Mouse (Mus musculus) mature B cell (primary cell): Measurements from ENCODE around the gene Arhgef2.

Source experiments
- in situ Hi-C: fragments of 300-500 bp; cut with MboI; formaldehyde crosslinking; loops from 2 replicates; pipeline ENCODE4 v1.14.3; 2019

Gene Arhgef2

DNA sequence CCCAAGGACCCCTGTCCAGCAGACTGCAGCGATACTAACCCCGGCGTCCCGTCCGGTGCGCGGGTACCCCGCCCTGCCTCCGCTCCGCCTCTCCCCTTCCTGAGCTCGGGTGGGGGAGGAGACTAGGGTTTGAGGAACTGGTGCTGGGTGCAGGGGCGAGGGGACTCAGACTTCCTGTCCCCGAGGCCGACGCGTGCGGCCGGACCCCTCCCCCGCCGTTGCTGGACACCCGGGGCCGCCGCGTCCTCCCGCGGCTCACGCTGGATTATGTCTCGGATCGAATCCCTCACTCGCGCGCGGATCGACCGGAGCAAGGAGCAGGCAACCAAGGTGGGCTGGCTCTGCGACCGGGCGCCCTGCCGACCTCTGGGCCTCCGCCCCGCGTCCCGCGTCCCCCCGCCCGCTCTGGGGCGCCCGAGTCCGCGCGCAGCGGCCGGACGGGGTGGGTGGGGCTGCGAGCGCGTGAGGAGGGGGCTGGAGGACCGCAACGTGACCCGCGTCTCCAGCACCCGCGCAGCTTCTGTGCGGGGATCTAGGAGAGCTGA, 15.3 kb downstream of the Arhgef2 start:
- in situ Hi-C loops, result no loop called here

DNA sequence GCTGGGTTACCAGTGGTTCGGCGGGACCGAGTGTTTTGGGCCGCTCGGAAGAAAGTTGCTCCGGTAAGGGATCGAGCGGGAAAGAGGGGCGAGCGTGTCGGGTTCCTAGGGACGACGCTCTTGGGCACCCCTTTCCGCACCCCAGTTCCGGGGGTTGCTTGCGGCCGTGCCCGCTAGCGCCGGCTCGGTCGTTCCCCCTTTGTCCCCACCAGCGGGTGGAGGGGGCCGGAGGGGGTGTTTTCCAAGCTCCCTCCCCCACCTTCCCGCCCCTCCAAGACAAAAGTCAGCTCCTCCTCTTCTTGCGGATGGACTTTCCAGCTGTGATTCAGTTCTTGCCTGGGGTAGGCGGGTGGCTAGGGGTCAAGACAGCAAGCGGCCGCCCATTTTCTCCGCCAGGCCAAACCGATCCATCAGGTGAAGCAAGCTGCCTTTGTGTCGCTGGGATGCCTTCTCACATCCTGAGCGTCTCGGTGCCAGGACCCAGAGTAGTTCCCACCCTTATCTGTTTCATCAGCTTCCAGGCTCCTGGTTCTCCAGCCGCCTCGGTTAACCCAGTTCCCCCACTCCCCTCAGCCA, 15.9 kb downstream of the Arhgef2 start:
- in situ Hi-C loops, result no loop called here

DNA sequence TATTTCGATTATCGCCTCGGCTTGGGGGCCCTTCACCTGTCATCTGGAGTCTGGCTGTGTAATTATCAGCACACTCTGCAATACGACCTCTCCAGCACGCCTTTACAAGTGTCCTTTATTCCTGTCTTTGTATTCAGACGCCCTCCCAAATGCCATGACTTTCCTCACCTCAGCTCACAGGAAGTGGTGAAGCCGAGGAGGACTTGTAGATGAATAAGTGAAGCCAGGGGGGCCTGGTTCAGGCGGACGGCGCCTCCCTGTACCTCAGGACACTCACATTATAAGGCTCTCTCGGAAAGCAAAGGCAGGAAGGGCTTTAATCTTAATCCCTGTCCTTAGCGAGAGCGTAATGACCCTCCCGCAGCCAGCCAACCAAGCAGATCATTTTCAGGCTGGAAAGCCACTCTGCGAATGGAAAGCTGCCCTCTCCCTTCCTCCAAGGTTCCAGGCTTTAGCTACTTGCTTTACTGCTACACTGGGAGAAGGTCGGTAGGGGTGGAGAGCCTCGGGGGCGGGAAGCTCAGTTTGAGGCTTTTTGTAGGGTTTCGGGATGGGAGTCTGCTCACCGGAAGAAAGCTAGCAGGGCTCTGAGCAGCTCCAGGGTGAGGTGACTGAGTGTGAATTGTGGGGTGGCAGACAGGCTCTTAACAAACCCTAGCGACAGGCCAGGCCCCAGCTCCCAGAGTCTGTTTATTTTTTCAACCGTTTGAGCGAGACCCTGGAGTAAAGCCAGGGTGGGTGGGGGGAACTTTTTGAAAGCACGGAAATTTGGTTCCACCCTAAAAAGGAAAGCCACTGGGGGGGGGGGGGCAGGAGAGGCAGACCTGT, 16.6 kb downstream of the Arhgef2 start:
- in situ Hi-C loops, result no loop called here

DNA sequence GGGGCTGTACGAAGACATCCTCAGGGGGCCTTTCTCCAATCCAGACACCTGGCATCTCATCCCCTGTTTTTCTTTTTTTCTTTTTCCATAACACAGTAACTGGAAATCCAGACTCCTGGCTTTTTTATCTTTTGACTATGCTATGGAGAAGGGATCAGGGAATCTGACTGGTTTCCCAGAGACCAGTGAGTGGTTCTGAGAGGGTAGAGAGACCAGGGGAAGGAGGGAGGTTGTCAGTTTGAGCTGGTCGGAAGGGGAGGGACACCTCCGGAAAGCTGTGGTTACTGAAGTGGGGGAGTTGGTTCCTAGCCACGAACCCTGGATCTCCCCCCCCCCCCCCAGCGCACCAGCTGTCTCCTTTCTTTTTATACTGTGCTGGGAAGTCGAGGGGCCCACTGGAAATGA, 17.2 kb downstream of the Arhgef2 start:
- in situ Hi-C loops, result no loop called here

DNA sequence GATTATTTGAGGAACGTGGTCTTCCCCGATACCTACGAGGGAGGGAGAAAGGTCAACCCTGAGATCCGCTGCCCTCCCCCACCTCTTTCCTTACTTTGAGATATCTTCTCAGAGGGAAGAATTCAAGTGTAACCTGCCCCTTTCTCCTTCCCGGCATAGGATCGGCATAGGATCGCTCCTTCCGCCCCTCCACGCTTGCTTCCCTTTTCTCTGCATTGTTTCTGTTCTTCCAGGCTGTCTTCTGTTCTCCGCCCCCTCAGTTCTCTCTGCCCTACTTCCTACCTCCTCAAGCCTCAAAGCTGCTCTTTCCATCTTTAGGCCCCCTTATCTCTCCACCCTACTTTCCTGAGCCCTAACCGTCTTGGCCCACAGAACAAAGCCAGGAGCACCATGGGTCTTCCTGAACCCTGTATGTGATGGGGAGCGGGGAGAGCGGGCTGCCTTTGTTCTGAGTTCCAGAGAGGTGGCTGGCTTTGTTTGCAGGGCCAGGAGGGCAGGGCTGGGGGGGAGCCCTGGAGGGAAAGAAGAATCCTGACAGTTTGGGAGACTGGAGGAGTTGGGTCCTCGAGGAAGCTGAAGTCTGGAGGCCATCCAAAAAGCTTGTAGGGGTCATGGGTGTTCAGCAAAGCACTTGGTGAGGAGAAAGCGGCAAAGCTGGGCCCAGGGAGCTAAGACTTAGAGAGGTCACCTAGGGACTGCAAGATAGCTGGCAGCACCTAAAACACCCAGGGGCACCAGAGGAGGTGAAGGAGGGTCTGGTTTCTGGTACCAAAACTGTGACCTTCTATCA, 17.8 kb downstream of the Arhgef2 start:
- in situ Hi-C loops, result no loop called here

DNA sequence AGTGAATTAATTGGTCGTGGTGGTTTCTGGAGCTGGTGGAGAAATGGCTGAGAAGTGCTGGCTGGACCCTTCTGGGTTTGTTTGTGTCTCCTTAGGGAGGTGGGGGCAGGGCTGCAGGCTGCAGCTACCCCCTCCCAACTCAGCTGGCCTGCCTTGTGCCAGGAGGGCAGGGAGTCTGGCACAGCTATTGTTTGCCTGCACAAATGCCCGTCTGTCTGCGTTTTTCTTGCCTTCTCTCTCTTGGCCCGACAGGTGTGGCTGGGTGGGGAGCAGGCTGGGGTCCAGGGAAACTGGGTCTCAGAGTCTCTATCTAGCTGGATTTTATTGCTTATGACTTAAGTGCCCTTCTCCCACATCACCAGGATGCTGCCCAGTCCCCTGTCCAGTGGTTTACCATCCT, 18.6 kb downstream of the Arhgef2 start:
- in situ Hi-C loops, result no loop called here

DNA sequence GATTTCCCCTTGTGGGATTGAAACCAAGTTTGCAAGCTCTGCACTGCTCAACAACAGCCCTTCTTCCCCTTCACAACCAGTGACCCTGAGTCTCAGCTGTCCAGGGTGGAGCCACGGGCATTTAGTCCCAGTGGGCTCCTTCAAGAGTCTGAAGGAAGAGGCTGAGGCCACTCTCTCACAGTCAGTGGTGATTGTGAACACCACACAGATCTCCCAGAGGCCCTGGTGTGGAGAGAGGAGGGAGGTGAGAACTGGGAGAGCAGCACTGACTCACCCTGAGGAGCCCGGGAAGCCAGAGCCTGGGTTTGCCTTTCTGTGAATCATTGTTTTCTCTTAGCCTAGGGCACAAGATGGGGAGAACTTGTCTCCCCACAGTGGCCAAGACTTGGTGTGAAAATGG, 19.2 kb downstream of the Arhgef2 start:
- in situ Hi-C loops, result no loop called here

DNA sequence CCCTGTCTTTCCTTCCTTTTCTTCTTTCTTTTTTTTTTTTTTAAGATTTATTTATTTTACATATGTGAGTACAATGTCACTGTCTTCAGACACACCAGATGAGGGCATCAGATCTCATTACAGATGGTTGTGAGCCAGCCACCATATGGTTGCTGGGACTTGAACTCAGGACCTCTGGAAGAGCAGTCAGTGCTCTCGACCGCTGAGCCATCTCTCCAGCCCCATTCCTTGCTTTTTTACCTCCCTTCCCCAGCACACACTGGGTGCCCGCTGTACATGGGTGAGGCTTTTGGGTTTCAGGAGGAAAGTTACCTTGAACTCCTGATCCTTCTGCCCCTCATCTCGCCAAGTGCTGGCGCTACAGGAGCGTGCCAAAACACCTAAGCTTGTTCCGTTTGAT, 19.8 kb downstream of the Arhgef2 start:
- in situ Hi-C loops, result no loop called here

DNA sequence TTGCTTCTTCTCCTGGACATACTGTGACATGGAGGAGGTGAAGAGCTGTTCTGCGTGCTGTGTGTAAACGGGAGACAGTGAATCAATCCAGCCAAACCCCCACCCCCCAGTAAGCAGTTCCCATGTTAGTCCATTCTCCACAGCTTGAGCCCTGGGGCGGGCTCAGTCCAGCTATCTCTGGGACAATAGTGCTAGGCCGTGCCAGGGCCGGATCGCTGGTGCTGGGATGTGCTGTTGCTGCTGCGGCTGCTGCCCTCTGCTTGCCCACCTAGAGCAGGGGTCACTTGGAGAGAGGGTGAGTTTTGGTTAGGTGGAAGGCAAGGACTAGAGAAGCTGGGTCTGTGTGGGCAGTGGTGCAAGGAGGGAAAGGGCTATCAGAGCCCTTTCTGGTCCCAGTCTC, 20.6 kb downstream of the Arhgef2 start:
- in situ Hi-C loops, result no loop called here

DNA sequence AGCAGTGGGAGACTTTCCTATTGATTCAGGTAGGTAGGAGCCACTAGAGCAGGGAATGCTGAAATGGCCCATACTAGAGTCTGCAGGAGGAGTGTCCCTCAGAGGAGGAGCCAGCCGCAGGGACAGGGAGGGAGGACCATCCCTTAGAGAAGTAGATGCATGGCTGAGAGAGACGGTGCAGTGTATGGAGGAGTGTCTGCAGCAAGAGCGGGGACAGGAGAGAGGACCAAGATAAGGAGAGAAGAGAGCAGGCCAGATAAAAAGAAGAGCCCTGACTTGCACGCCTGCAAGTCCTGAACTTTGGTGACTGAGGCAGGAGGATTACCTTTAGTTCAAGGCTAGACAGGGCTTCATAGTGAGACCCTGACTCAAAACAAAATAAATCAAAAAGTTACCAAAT, 21.3 kb downstream of the Arhgef2 start:
- in situ Hi-C loops, result no loop called here

DNA sequence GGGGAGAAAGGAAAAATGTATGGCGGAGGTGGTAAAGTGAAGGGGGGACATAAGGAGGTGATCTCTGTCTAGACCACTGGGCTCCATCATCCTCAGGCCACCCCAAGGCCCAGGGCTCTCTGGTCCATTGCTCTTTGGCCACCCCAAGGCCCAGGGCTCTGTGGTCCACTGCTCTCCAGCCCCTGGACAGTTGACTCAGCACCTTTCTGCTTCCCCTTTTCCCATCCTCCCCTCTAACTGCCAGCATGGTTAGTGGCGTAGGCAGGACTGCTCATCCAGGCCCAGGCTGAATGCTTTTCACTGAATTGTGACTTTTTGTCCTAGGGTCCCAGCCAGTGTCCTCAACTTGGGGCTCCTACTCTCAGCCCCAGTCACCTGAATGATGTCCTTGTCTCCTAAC, 21.8 kb downstream of the Arhgef2 start:
- in situ Hi-C loops, result no loop called here

DNA sequence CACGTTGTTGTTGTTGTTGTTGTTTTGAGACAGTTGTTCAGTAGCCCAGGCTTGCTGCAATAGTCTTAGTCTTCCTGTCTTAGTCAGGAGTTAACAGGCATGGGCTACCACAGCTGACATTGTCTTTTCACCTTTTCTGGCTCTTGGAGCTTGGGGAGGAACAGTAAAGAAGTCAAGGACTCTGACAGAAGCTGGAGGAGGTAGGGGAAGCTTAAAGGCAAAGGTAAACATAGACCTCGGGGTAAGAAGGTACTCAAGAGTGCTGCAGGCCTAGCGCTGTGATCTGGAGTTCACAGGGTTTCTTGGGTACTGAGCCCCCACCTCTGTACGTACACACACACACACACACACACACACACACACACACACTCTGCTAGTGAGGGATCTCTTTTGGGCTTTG, 23.0 kb downstream of the Arhgef2 start:
- in situ Hi-C loops, result no loop called here

DNA sequence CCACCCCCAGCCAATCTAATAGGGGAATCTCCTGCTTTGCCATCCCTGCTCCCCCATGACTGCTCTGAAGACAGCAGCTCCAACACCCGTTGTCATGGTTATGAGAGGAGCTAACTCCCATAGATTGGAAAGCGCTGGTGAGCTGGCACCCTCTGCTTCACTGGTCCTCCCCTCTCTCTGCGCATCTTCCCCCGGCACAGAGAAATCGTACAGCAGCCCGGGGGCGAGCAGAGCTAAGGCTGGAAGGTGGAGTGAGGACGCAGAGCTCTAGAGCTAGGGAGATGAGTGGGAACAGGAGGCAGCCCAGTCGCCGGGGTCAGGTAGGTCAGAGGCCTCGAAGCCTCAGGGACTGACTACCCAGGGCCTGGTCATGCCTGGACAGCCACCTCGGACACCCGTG, 23.5 kb downstream of the Arhgef2 start:
- in situ Hi-C loops, result no loop called here

DNA sequence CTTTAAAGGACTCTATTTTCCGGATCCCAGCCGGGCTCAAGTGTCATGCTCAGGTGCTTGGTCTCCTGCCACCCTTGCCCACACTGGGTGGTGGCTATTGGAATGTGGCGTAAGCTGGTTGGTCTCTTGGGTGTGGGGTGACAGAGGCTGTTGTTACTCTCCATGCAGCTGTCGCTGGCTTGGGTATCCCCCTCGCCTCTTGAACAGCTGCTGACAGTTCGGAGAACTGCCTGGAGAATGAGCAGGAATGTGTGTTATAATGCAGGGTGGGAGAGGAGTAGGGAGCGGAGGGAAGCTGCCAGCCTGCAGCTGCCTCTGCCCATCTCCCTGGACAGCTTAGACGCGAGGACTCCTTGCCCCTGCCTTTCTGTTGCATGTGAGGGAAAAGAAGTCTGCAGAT, 24.3 kb downstream of the Arhgef2 start:
- in situ Hi-C loops, result no loop called here

DNA sequence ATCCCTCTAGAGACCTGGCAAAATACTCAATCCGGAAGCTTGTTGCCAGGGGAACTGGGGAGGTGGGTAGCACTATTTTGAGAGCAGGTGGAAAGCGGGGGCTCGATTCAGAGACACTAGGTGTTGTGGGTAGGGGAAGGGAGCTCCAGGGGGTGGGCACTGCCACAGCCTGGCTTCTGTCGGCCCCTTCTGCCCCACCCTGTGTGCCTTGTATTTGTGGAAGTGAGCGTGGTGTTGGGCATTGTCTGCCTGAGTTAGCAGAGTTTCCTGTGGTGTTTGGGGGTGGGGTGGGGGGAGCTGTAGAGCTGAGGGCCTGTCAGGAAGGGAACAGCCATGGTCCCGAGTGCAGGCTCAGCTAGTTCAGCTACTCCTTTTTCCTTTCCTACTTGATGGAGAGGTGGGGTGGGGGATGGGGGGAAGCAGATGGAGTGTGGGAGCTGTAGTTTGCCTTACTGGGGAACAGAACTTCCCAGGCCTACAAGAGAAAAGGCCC, 25.1 kb downstream of the Arhgef2 start:
- in situ Hi-C loops, result no loop called here

DNA sequence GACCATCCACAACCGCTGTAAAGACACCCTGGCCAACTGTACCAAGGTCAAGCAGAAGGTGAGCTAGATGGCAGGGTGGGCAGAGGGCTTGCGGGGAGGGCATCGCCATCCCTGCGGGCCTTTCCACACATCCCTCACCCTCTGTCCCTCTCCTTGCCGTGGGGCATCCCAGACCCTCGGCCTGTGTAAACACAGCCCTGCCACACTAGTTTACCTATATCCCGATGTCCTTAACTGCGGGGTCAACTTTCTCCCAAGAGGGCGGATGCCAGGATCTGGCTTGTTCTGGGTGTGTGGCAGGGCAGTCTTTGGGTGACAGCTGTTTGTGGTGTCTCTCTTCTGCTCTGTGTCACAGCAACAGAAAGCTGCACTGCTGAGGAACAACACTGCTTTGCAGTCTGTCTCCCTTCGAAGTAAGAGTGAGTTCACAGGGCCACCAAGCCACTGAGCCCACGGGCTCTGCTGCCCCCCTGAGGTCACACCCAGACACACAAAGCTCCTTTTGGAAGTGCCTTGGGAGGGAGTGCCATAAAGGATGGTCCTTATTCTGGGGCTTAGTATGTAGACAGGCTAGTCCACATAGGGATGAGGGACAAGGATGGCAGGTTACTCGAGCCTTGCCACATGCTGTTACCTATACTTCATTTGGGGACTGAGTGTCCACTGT, 26.3 kb downstream of the Arhgef2 start:
- in situ Hi-C loops, result no loop called here

DNA sequence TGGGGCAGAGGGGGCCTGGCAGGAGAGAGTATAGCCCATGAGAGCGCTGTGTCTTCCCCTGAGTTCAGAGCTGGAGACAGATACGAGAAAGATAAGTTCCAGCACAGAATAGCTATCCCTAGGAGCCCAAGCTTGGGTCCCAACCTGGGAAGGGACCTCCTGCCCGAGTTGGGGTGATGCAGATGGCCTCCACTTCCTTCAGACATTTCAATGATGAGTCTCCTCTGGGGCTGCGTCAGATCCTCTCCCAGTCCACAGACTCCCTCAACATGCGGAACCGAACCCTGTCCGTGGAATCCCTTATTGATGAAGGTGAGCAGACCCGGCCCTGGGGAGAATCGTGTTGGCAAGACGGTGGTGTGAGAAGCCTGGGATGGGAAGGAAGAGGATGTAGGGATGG, 27.3 kb downstream of the Arhgef2 start:
- in situ Hi-C loops, result no loop called here

DNA sequence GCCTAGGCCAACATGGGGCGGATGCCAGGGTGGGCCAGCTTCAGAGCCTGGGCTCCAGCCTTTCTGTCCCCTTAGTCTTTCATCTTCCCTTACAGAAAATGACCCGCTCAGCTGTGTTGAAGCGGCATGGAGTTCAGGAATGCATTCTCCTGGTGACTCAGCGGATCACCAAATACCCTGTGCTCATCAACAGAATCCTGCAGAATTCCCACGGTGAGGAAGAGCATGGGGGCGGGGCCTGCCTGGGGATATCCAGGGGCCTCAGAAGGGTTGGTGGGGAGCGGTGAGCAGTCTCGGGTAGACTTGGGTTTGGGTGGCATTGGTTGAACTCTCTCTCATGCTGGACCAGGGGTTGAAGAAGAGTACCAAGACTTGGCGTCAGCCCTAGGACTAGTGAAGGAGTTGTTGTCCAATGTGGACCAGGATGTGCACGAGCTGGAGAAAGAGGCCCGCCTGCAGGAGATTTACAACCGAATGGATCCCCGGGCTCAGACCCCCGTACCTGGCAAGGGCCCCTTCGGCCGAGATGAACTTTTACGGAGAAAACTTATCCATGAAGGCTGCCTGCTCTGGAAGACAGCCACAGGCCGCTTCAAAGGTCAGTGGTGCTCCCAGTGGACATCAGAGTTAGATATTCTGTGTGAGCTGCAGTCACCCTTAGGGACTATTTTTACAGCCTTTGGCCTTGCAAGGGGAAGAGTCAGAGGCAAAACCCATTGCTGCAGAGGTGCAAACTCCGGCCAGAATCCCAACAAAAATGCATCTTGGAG, 29.9 kb downstream of the Arhgef2 start:
- in situ Hi-C loops, result no loop called here

DNA sequence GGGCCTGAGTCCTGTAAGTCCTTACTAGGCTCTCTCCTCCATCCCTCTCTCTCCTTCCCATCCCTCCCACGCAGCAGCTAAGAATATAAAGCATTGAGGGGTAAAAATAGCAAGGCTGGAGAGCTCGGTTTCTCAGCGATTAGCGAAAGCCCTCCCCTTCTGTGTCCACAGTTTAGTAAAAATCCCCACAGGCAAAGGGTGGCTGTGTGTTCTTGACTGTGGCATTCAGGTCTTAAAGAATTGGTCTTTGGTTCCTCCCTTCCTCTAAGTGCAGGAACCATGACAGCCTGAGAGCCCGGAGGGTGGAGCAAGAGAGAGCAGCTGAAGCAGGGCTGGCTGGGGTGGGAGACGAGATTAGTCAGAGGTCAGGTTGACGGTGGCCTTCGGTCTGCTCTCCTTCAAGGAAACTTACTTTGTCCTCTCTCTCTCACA, 30.8 kb downstream of the Arhgef2 start:
- in situ Hi-C loops, result no loop called here

DNA sequence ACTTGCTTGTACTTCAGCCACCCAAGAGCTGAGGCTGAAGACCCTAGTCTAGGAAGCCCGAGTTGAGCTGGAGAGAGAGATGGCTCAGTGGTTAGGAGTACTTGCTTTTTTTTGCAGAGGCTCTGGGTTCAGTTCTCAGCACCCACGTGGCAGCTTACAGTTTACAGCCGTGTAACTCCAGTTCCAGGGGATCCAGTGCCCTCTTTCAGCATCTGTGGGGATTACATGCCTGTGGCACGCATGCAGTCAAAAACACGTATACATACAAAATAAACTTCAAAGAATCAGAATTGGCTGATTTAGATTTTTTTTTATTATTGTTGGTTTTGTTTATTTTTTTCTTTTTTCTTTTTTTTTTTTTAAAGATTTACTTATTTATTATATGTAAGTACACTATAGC, 31.4 kb downstream of the Arhgef2 start:
- in situ Hi-C loops, result no loop called here

DNA sequence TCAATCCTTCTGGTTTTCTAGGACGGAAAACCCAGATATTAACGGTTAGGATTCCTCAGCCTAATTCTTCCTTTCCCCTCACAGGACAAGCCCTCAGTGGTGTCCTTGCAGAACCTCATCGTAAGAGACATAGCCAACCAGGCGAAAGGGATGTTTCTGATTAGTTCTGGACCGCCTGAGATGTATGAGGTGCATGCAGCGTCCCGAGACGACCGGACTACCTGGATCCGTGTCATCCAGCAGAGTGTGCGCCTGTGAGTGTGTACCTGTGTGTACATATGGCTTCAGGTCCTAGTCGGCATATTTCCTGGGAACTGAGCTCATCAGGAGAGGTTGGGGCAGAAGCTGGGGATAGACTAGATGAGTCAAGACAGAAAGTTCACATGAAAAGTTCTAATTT, 33.5 kb downstream of the Arhgef2 start:
- in situ Hi-C loops, result no loop called here
